Mouse (Mus musculus): ENCODE measurements around the gene Myrfl. TPM values are rescaled to one million over a fixed set of nuclear protein-coding genes. Genes with fewer than 3 reads are reported as not detected.

Myrfl gene
- total RNA-seq (2021) = under 1 TPM; 0.58 to 0.71 TPM

DNA sequence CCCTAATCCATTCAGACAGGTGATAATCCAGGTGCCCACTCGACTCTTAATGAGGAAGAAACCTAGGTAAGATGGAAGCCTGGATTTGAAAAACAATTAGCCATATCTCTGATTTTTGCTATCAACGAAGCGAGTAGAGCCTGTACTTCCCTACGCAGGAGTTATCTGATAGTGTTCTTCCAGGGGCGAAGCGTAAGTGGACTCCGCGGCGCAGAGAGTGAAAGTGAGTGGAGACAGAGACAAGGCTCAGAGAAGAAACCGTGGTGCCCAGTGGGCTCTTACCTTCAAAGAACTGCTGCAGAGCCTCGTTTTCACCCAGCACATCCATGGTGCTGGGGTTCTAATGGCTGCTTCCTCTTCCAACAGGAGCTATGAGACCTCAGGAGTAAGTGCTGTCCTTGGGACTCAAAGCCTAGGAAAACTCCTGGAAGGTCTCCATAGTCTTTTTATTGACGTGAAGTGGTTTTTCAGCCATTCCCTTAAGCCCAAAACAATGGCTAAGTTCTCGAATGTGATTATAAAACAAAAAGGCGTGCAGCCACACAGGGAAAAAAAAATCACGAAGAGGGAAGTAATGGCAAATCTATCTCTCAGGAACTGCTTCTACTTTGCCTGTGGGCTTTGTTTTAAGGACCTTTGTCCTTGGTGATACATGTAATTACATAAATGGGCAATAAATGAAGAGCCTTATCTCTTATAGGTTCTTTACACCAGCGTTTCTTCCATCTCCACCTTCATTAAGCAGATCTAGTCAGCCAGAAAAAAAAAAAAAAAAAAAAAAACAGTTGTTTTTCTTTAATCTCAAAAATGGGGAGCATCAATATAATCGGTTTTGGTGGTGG, at the start of gene Myrfl:
Gene Myrfl, minus strand, starts transcription at position 584 of the 842 bp plus-strand sequence.
- no peak for DNase-seq (ENCODE audit: extremely low spot score in 1 of 2, low spot score in 2 of 2)
- intact Hi-C loops (cut with DNase I) = no loop called here

GRCm38 (mm10) chr10:116944940-116945339, 48.2 kb upstream of the Myrfl start:
- DNase-seq (ENCODE audit: extremely low spot score in 1 of 2, low spot score in 2 of 2) = no peak
- intact Hi-C loops (cut with DNase I) = no loop called here

DNA sequence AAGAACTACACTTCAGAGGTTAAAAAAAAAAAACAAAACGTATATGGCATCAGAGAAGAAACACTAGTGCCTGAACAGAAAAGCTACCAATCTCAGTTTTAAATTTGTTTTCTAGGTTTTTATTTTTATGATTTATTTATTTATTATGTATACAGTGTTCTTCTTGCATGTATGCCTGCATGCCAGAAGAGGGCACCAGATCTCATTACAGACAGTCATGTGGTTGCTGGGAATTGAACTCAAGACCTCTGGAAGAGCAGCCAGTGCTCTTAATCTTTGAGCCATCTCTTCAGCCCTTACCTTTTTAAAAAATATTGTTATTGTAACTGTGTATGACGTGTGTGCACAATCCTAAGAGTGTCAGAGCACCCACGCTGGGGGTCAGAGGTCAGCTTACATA, 47.4 kb upstream of the Myrfl start:
- intact Hi-C loops (cut with DNase I) = no loop called here
- DNase-seq (ENCODE audit: extremely low spot score in 1 of 2, low spot score in 2 of 2) = no peak

- intact Hi-C loops (cut with DNase I) = no loop called here
- DNase-seq (ENCODE audit: extremely low spot score in 1 of 2, low spot score in 2 of 2) = peak in 1 of 2 experiments; percentile 48
These were observed 46.3 kb upstream of the Myrfl start for GRCm38 (mm10) chr10:116943025-116943424.

DNA sequence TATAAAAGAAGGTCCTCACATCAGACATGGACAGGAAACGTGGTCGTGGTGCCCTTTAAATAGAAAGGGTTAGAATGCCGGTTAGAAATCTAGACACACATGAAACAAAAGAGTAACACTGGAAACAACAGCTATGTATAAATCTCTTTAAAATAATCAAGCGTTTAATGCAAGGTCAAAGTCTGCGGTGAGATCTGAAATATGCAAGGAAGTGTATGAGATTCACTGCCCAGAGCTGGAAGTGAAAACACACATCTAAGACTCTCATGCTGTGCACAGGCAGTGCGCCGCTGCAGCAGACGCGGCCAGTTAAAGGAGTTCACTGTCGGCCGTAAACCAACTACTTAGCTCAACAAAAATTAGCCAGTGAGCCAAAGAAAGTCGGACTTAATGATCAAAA, 38.3 kb upstream of the Myrfl start:
- no peak for DNase-seq (ENCODE audit: extremely low spot score in 1 of 2, low spot score in 2 of 2)
- intact Hi-C loops (cut with DNase I) = no loop called here

DNA sequence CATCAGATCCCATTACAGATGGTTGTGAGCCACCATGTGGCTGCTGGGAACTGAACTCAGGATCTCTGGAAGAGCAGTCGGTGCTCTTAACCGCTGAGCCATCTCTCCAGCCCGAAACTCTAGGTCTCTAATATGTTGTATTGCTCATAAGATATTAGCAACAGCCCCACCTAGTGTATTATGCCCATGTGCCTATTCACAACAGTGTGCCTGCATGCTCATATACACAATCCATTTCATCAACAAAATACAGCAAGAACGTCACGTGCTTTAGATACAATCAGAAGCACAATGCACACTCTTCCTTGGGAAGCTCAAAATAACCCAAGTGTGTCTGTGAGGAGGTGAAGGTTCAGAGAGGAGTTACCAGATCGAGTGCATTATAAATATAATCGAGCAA, 37.1 kb upstream of the Myrfl start:
- intact Hi-C loops (cut with DNase I) = no loop called here
- DNase-seq (ENCODE audit: extremely low spot score in 1 of 2, low spot score in 2 of 2) = no peak

- DNase-seq (ENCODE audit: extremely low spot score in 1 of 2, low spot score in 2 of 2) = no peak
- intact Hi-C loops (cut with DNase I) = no loop called here
These were observed 35.7 kb upstream of the Myrfl start for GRCm38 (mm10) chr10:116932418-116932817.

GRCm38 (mm10) chr10:116931497-116932179, 34.9 kb upstream of the Myrfl start:
- no peak for DNase-seq (ENCODE audit: extremely low spot score in 1 of 2, low spot score in 2 of 2)
- intact Hi-C loops (cut with DNase I) = no loop called here

- intact Hi-C loops (cut with DNase I) = no loop called here
These were observed 34.2 kb upstream of the Myrfl start for GRCm38 (mm10) chr10:116930936-116931335.

GRCm38 (mm10) chr10:116930506-116930905, 33.8 kb upstream of the Myrfl start:
- DNase-seq (ENCODE audit: extremely low spot score in 1 of 2, low spot score in 2 of 2) = no peak
- intact Hi-C loops (cut with DNase I) = no loop called here

More at GRCm38 (mm10) chr10:116930936-116931335, 34.2 kb upstream of the Myrfl start:
- no peak for DNase-seq (ENCODE audit: extremely low spot score in 1 of 2, low spot score in 2 of 2)

- no peak for DNase-seq (ENCODE audit: extremely low spot score in 1 of 2, low spot score in 2 of 2)
- intact Hi-C loops (cut with DNase I) = no loop called here
These were observed 32.1 kb upstream of the Myrfl start for GRCm38 (mm10) chr10:116928826-116929225.

- intact Hi-C loops (cut with DNase I) = no loop called here
- no peak for DNase-seq (ENCODE audit: extremely low spot score in 1 of 2, low spot score in 2 of 2)
These were observed 29.9 kb upstream of the Myrfl start for GRCm38 (mm10) chr10:116926428-116927113.

- no peak for DNase-seq (ENCODE audit: extremely low spot score in 1 of 2, low spot score in 2 of 2)
- intact Hi-C loops (cut with DNase I) = no loop called here
These were observed 27.2 kb upstream of the Myrfl start for GRCm38 (mm10) chr10:116923651-116924495.

DNA sequence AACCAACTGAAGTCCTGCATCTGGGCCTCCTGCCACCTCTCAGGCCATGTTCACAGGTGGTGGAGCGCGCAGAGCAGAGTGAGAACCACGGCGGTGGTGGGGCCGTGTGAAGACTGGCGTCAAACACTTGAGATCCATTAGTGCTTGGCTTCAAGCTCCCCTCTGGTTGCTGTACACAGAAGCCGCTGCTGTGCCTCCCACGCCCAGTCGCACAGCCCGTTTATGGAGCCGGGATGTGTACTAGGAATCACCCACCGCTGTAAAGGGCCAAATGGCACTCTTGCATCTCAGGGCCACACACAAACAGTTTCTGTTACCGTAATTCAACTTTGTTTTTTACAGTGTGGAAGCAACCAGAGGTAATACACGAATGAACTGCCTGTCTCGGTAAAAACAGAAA, 25.4 kb upstream of the Myrfl start:
- DNase-seq (ENCODE audit: extremely low spot score in 1 of 2, low spot score in 2 of 2) = no peak
- intact Hi-C loops (cut with DNase I) = no loop called here

DNA sequence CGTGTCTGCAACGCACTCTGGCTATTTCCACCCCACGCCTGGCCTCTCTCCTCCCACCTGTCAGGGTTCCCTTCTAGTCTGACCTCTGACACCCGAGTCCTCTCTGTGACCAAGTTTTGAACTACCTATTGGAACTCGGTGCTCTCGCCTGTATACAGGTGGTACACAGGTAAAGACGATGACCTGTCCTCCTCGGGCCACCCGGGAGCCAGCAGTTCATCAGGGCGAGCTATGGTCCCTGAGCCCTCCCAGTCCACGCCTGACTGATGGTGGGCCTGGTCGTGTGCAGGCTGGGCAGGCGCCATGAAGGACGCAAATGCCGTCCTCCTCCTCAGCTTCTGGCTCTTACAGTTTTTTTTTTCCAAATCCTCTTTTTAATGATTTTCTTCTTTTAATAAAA, 24.7 kb upstream of the Myrfl start:
- intact Hi-C loops (cut with DNase I) = no loop called here
- no peak for DNase-seq (ENCODE audit: extremely low spot score in 1 of 2, low spot score in 2 of 2)

- DNase-seq (ENCODE audit: extremely low spot score in 1 of 2, low spot score in 2 of 2) = no peak
- intact Hi-C loops (cut with DNase I) = no loop called here
These were observed 23.9 kb upstream of the Myrfl start for GRCm38 (mm10) chr10:116920641-116921040.

DNA sequence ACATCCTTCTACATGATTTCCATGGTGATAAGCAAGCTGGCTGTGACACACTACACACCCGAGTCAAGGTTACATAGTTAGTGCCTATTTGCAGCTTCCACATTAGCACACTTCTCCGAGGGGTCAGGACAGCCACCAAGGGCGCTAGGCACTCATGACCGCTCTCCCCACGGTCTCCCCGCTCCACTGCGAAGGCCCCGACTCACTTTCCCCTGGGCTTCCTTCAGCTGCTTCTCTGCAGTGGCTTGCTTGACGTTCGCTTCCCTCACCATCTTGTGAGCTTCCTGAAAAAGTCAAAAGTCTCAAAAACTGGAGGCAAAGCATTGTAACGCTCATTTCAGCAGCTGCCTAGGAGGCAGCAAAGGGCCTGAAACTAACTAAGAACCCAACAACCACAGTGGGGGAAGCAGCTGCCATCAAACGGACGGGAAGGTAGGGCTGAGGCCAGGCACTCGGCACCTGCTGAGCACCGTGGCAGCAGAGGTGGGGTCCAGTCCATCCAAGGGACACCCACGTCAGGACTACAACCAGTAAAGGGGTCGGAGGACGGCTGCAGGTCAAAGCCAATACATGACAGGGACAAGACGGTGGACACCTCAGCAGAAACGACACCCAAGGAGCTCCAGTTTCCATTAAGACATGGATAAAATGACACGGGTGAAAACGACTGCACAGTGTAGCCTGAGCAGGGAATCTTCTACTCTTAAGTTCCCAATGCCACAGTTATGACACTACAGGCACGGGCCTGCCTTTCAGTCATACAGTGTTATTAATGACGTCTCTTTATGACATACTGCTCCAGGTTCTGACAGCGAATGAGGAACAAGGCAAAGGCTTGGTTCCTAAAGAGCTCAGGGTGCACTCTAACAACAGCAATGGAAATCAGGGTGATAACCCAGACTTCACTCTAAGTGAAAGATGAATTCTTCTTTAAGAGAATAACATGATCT, 22.9 kb upstream of the Myrfl start:
- DNase-seq (ENCODE audit: extremely low spot score in 1 of 2, low spot score in 2 of 2) = no peak
- intact Hi-C loops (cut with DNase I) = no loop called here

DNA sequence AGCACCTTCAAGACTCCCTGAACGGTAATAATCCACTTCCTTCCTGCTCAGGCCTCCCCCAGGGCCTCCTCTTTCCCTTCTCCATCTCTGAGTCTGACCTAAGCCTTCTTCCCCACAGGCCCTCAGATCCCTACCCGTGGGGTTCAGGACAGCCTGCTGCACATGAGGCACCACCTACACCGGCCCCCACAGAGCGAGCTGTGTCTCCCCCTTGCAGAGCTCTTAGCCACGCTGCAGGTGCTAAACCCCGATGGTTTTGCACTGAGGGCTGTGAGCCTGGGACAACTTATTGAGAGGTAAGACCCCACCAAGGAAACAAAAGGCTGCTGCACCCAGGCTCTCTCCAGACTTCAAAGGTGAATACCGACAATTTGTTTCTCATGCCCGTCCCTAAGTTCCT, 19.9 kb upstream of the Myrfl start:
- intact Hi-C loops (cut with DNase I) = no loop called here
- DNase-seq (ENCODE audit: extremely low spot score in 1 of 2, low spot score in 2 of 2) = no peak
